Mouse (Mus musculus): ENCODE data around the gene 4932415D10Rik.

4932415D10Rik gene

DNA sequence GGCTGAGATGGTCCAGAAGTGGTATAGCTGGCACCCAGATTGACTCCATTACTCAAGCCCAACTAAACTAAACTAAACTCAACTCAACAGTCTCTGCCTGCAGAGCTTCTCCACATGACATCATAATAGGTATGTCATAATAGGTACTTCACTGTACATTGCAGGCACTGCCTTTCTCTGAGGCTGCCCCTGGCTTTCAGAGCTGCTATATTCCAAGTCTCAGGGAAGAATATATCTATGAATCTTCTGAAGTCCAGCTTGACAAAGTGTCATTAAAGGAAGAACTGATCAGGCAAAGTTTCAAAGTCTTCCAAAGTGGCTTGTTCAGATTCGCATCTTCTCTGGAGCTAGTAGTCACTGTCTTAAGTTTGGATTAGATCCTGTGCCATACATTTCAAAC, at the start of gene 4932415D10Rik:
TSS of gene 4932415D10Rik (minus strand) at position 101 of the 400 bp plus-strand sequence.
- DNase-seq (ENCODE audit: low read depth, low spot score) = no peak

- no peak for DNase-seq (ENCODE audit: low read depth, low spot score)
Observed at GRCm38 (mm10) chr10:82361911-82362310, 45.5 kb upstream of the 4932415D10Rik start.

GRCm38 (mm10) chr10:82355401-82355800, 39.0 kb upstream of the 4932415D10Rik start:
- no peak for DNase-seq (ENCODE audit: low read depth, low spot score)

DNA sequence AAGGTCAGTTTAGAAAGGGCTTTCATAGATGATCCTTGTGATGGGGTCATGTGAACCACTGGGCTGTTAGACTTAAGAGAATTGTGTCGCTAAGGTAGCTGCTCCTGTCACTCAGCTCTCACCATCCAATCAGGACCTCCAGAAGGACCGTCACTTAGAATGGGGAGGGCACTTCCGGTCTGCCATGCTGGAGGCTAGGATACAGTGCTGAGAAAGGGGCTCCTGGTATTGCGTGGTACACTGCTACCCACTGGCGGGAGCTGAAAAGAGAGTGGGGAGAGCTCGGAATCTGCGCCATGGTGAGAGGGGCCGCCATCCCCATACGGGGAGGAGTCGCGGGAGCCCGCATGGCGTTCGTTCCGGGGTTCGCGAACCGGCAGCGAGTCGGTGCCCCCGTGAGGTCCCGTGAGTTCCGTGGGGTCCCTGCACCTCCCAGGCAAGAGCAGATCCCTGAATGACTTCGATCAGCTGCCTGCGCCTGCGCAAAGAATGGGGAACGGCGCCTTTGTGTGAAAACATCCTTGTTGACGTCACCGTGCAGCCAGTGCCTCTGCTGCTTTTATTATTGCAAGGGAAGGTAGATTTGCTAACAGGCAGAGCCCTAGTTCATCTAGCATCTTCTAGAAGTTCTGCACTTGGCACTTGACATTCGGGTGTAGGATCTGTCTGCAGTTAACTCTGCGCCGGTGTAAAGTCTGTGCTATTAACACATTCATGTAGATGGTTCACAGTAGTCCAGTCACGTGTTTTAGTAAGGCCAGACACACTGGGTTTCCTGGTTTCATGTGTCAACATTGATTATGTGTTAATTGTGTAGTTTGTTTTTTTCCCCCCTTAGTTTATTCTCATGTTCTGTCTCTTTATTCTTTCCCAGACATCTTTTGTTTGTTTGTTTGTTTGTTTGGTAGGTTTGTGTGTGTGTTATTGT, 38.0 kb upstream of the 4932415D10Rik start, which contains the start of gene Gm4924:
TSS of gene Gm4924 (plus strand) at position 173 of the 928 bp plus-strand sequence.
- peak; percentile 94 for DNase-seq (ENCODE audit: low read depth, low spot score)

GRCm38 (mm10) chr10:82329826-82330225, 13.4 kb upstream of the 4932415D10Rik start:
- no peak for DNase-seq (ENCODE audit: low read depth, low spot score)

- no peak for DNase-seq (ENCODE audit: low read depth, low spot score)
Observed at GRCm38 (mm10) chr10:82320134-82320533, 3.8 kb upstream of the 4932415D10Rik start.

DNA sequence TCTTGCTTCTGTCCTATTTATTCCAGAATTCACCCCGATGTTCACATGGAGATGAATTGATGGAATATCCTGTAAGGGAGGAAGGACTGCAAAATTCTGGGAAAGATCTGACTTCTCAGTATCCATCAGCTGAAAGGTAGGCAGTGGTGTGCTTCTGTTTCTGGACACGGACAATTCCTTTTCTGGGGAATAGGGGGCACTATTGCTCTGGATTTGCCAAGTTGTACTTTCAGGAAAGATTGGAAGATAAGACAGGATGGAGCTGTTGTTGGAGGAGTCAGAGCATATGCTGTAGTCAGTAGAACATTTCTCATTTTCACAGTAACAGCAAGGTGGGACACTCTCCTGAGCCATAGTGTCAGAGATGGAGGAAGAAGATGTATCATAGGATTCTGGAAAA, 19.9 kb downstream of the 4932415D10Rik start:
- DNase-seq (ENCODE audit: low read depth, low spot score) = no peak

- DNase-seq (ENCODE audit: low read depth, low spot score) = no peak
Observed at GRCm38 (mm10) chr10:82257331-82257730, 59.1 kb downstream of the 4932415D10Rik start.

GRCm38 (mm10) chr10:82245021-82245420, 71.4 kb downstream of the 4932415D10Rik start:
- DNase-seq (ENCODE audit: low read depth, low spot score) = peak; percentile 5

DNA sequence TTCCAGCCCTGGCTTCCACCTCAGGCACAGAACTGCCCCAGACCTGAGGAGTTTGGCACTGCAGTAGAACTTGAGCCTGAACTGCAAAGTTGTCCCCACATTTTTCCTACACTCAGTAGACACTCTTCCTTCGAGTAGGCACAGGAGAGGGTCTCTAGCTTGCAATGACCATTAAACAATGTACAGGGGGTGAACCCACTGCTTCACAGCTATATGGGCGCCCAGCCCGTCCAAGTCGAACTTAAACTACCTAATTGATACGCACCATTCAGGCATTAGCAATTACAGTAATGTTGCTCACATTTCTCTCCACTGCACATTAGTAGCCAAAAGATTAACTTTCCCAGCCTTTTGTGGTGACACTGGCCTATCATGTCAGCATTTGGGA, 75.0 kb downstream of the 4932415D10Rik start:
- no peak for DNase-seq (ENCODE audit: low read depth, low spot score)

GRCm38 (mm10) chr10:82240742-82241400, 75.5 kb downstream of the 4932415D10Rik start, which contains the start of gene Zfp938:
Gene Zfp938 (minus strand): TSS chr10:82241280.
- peak; percentile 91 for DNase-seq (ENCODE audit: low read depth, low spot score)
